Mouse (Mus musculus): Measurements from ENCODE around the gene Olfr402. TPM values are rescaled to one million over a fixed set of nuclear protein-coding genes. Genes with fewer than 3 reads are reported as not detected.
"Not testable (repeated sequence)": the region's sequence is repeated elsewhere in the genome, so short reads cannot be mapped to it uniquely, and the experiment has no call there.

The Olfr402 gene
- not detected for total RNA-seq (2021)
- long read RNA-seq, experiment 1 = 0 reads
- long read RNA-seq, experiment 2 = 0 reads

DNA sequence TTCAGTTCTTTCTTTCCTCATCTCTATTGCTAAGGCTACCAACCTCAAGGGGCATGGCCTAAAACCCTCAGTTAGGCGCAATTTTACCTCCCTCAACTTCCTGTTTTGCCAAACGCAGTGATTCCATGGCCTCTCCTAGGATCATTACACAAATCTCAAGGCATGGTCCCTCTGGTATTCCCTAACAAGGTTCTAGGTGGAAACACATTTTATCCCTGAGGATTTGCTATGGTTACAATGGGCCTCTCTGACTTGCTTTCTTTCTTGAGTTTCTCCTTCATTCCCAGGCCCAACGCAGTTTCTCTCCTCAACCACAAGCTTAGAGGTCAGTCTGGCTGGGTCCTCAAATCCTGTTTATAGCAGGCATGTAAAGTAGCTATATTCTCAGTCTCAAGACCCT is at the start of gene Olfr402:
TSS of gene Olfr402 (plus strand) at position 301 of the 400 bp plus-strand sequence.
- DNase-seq (ENCODE audit: extremely low spot score in 1 of 2, low spot score in 2 of 2) = no peak
- no peak for TF ChIP-seq CTCF (IDR thresholded peaks at IDR 0.05)
- intact Hi-C loops (cut with DNase I) = no loop called here
- no peak within 1 kb of the TSS for H3K27ac ChIP-seq
- no peak within 1 kb of the TSS for H3K4me3 ChIP-seq

DNA sequence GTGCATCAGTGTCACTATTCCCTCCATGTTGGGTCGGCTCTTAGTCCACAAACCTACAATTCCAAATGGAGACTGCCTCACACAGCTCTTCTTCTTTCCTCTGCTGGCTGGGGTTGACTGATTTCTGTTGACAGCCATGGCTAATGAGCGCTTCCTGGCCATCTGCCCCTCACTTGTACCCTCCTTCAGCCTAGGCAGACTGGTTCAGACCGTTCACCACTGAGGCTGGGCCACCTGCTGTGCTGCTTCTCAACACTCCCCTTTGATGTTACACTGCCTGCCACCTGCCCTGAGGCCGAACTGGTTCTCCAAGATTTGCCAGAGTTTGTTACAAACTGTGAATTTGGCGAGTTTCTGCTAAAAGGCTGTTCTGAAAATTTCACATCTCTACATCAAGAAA is 48.3 kb upstream of the Olfr402 start:
- intact Hi-C loops (cut with DNase I) = no loop called here
- DNase-seq (ENCODE audit: extremely low spot score in 1 of 2, low spot score in 2 of 2) = no peak
- Histone ChIP-seq H3K27ac (no peak overlapping the region), H3K4me3 (no peak overlapping the region)
- no peak for TF ChIP-seq CTCF (IDR thresholded peaks at IDR 0.05)

DNA sequence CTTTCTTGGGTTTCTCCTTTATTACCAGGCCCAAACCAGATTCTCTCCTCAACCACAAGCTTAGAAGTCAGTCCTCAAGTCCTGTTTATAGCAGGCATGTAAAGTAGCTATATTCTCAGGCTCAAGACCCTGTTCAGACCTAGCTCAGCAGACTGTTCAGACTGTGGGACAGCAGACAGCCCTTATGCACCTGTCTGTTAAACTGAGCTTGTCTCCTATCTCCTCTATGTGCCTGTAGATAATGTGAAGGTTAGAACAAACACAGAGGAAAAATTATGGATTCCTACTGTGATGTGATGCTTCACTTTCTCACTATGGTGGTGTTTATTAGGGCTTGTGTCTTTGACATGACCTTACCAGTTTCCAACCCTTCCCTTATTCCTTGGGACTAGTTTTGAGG is 39.9 kb upstream of the Olfr402 start, which contains the start of gene Olfr401:
TSS of gene Olfr401 (plus strand) at position 301 of the 400 bp plus-strand sequence.
- TF ChIP-seq CTCF (IDR thresholded peaks at IDR 0.05) = no peak
- H3K27ac ChIP-seq = no peak within 1 kb of the TSS
- intact Hi-C loops (cut with DNase I) = no loop called here
- H3K4me3 ChIP-seq = no peak within 1 kb of the TSS
- no peak for DNase-seq (ENCODE audit: extremely low spot score in 1 of 2, low spot score in 2 of 2)

DNA sequence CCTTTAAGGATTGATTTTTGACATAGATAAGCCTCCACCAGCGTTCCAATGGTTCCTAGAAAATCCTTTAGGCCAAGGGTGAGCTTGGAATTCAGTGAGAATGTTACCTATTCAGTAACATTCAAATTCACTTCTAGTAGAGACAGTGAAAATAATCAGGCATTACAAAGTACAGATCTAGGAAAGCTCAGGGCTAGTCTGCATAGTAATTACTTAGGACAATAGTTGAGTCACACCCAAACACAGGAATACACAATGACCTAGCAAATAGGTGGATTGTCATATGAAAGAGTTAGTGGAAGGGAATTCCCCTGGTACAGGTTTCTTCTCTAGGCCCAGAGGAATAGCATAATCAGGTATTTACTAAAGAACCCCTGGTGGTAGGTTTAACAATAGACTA is 13.3 kb upstream of the Olfr402 start:
- intact Hi-C loops (cut with DNase I); H3K4me3 ChIP-seq; DNase-seq (ENCODE audit: extremely low spot score in 1 of 2, low spot score in 2 of 2); H3K27ac ChIP-seq: not testable (repeated sequence)

GRCm38 (mm10) chr11:74145866-74146265 is 7.5 kb upstream of the Olfr402 start:
- no peak overlapping the region for H3K4me3 ChIP-seq
- intact Hi-C loops (cut with DNase I) = no loop called here
- DNase-seq (ENCODE audit: extremely low spot score in 1 of 2, low spot score in 2 of 2) = no peak
- no peak for TF ChIP-seq CTCF (IDR thresholded peaks at IDR 0.05)
- H3K27ac ChIP-seq = no peak overlapping the region

DNA sequence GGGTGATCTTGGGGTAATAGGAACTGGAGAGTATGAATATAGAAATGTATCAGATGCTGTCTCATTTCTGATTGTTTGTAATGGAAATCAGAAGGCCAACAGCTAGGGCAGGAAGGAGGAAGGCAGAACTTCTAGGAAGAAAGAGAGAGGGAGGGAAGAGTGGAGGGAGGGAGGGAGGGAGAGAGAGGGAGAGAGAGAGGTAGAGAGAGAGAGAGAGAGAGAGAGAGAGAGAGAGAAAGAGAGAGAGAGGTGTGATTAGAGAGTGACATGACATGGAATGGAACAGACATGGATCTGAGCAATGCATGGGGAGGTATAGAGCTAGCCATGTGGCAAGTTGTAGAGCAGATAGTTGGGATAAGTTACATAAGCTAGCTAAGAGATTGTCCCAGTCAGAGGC is 15.4 kb downstream of the Olfr402 start:
- Histone ChIP-seq H3K27ac (no peak overlapping the region), H3K4me3 (no peak overlapping the region)
- TF ChIP-seq CTCF (IDR thresholded peaks at IDR 0.05) = no peak
- DNase-seq (ENCODE audit: extremely low spot score in 1 of 2, low spot score in 2 of 2) = no peak
- intact Hi-C loops (cut with DNase I) = no loop called here

GRCm38 (mm10) chr11:74183168-74183567 is 29.8 kb downstream of the Olfr402 start:
- no peak overlapping the region for H3K4me3 ChIP-seq
- TF ChIP-seq CTCF (IDR thresholded peaks at IDR 0.05) = no peak

GRCm38 (mm10) chr11:74183745-74184144 is 30.4 kb downstream of the Olfr402 start:
- H3K27ac ChIP-seq = no peak overlapping the region
- intact Hi-C loops (cut with DNase I) = no loop called here
- no peak for DNase-seq (ENCODE audit: extremely low spot score in 1 of 2, low spot score in 2 of 2)
- no peak overlapping the region for H3K4me3 ChIP-seq
- no peak for TF ChIP-seq CTCF (IDR thresholded peaks at IDR 0.05)

More at GRCm38 (mm10) chr11:74183168-74183567, 29.8 kb downstream of the Olfr402 start:
- intact Hi-C loops (cut with DNase I) = no loop called here
- DNase-seq (ENCODE audit: extremely low spot score in 1 of 2, low spot score in 2 of 2) = no peak
- no peak overlapping the region for H3K27ac ChIP-seq

- Histone ChIP-seq H3K4me3 (no peak within 1 kb of the TSS), H3K27ac (no peak within 1 kb of the TSS)
- no peak for DNase-seq (ENCODE audit: extremely low spot score in 1 of 2, low spot score in 2 of 2)
- no peak for TF ChIP-seq CTCF (IDR thresholded peaks at IDR 0.05)
- intact Hi-C loops (cut with DNase I) = no loop called here
Measured at GRCm38 (mm10) chr11:74185949-74186348, 32.6 kb downstream of the Olfr402 start, which contains the start of gene Olfr403. Gene Olfr403 (plus strand): TSS chr11:74186249.

Other genes starting within 250 kb of the Olfr402 start
- gene Olfr395, start 244.2 kb upstream of the Olfr402 start, total RNA-seq (2021) = not detected
- gene Olfr23, start 216.9 kb upstream of the Olfr402 start, total RNA-seq (2021) = not detected
- gene Olfr397, start 192.7 kb upstream of the Olfr402 start, total RNA-seq (2021) = not detected
- not detected for gene Olfr398, start 163.1 kb upstream of the Olfr402 start, total RNA-seq (2021)
- not detected for gene Olfr139, start 97.0 kb upstream of the Olfr402 start, total RNA-seq (2021)
- not detected for gene Olfr399, start 96.9 kb upstream of the Olfr402 start, total RNA-seq (2021)
- not detected for gene Zfp616, start 83.6 kb upstream of the Olfr402 start, total RNA-seq (2021)
- not detected for gene Olfr401, start 39.8 kb upstream of the Olfr402 start, total RNA-seq (2021)
- not detected for gene Olfr403, start 32.7 kb downstream of the Olfr402 start, total RNA-seq (2021)
- gene Olfr43, start 57.9 kb downstream of the Olfr402 start, total RNA-seq (2021) = not detected
- not detected for gene Olfr406, start 106.3 kb downstream of the Olfr402 start, total RNA-seq (2021)
- gene Olfr59, start 130.2 kb downstream of the Olfr402 start, total RNA-seq (2021) = not detected
- not detected for gene Olfr410, start 184.5 kb downstream of the Olfr402 start, total RNA-seq (2021)
- gene Olfr411, start 199.1 kb downstream of the Olfr402 start, total RNA-seq (2021) = not detected
- gene Olfr412, start 208.5 kb downstream of the Olfr402 start, total RNA-seq (2021) = not detected